Mouse (Mus musculus): ENCODE data around the gene Gpc5.

The Gpc5 gene

GRCm38 (mm10) chr14:115831854-115832625 lies 740.0 kb downstream of the Gpc5 start:
- DNase-seq (ENCODE audit: low spot score in 2 of 2) = no peak

- no peak for DNase-seq (ENCODE audit: low spot score in 2 of 2)
Measured at GRCm38 (mm10) chr14:115843783-115844182, 751.8 kb downstream of the Gpc5 start.

- no peak for DNase-seq (ENCODE audit: low spot score in 2 of 2)
Measured at GRCm38 (mm10) chr14:115844773-115845427, 752.9 kb downstream of the Gpc5 start.

- no peak for DNase-seq (ENCODE audit: low spot score in 2 of 2)
Measured at GRCm38 (mm10) chr14:115869127-115869526, 777.1 kb downstream of the Gpc5 start.

GRCm38 (mm10) chr14:115976062-115976461 lies 884.0 kb downstream of the Gpc5 start:
- DNase-seq (ENCODE audit: low spot score in 2 of 2) = no peak

- no peak for DNase-seq (ENCODE audit: low spot score in 2 of 2)
Measured at GRCm38 (mm10) chr14:115979233-115979632, 887.2 kb downstream of the Gpc5 start.

- DNase-seq (ENCODE audit: low spot score in 2 of 2) = no peak
Measured at GRCm38 (mm10) chr14:115990764-115991163, 898.7 kb downstream of the Gpc5 start.

- DNase-seq (ENCODE audit: low spot score in 2 of 2) = no peak
Measured at GRCm38 (mm10) chr14:115993520-115994106, 901.6 kb downstream of the Gpc5 start.

GRCm38 (mm10) chr14:115998931-115999330 lies 906.9 kb downstream of the Gpc5 start:
- no peak for DNase-seq (ENCODE audit: low spot score in 2 of 2)

GRCm38 (mm10) chr14:116087010-116087409 lies 995.0 kb downstream of the Gpc5 start:
- DNase-seq (ENCODE audit: low spot score in 2 of 2) = no peak

- DNase-seq (ENCODE audit: low spot score in 2 of 2) = no peak
Measured at GRCm38 (mm10) chr14:116127943-116128342, 1035.9 kb downstream of the Gpc5 start.

- DNase-seq (ENCODE audit: low spot score in 2 of 2) = no peak
Measured at GRCm38 (mm10) chr14:116137330-116137729, 1045.3 kb downstream of the Gpc5 start.

GRCm38 (mm10) chr14:116137772-116138171 lies 1045.8 kb downstream of the Gpc5 start:
- no peak for DNase-seq (ENCODE audit: low spot score in 2 of 2)

- DNase-seq (ENCODE audit: low spot score in 2 of 2) = no peak
Measured at GRCm38 (mm10) chr14:116162586-116162985, 1070.6 kb downstream of the Gpc5 start.

- DNase-seq (ENCODE audit: low spot score in 2 of 2) = no peak
Measured at GRCm38 (mm10) chr14:116167401-116167800, 1075.4 kb downstream of the Gpc5 start.

- DNase-seq (ENCODE audit: low spot score in 2 of 2) = no peak
Measured at GRCm38 (mm10) chr14:116169129-116169528, 1077.1 kb downstream of the Gpc5 start.

- no peak for DNase-seq (ENCODE audit: low spot score in 2 of 2)
Measured at GRCm38 (mm10) chr14:116186981-116187380, 1095.0 kb downstream of the Gpc5 start.

- DNase-seq (ENCODE audit: low spot score in 2 of 2) = peak; percentile 11 to 14
Measured at GRCm38 (mm10) chr14:116206977-116207376, 1115.0 kb downstream of the Gpc5 start.

- no peak for DNase-seq (ENCODE audit: low spot score in 2 of 2)
Measured at GRCm38 (mm10) chr14:116208581-116208980, 1116.6 kb downstream of the Gpc5 start.

GRCm38 (mm10) chr14:116209045-116209444 lies 1117.0 kb downstream of the Gpc5 start:
- peak; percentile 9 to 55 for DNase-seq (ENCODE audit: low spot score in 2 of 2)

- DNase-seq (ENCODE audit: low spot score in 2 of 2) = no peak
Measured at GRCm38 (mm10) chr14:116210304-116210703, 1118.3 kb downstream of the Gpc5 start.

- DNase-seq (ENCODE audit: low spot score in 2 of 2) = no peak
Measured at GRCm38 (mm10) chr14:116212029-116212428, 1120.0 kb downstream of the Gpc5 start.

GRCm38 (mm10) chr14:116258126-116258525 lies 1166.1 kb downstream of the Gpc5 start:
- no peak for DNase-seq (ENCODE audit: low spot score in 2 of 2)

All from frontal cortex, postnatal 36 days (tissue).